Mouse (Mus musculus) limb, embryonic 14.5 days (tissue): ENCODE measurements at regions not wholly inside any gene's neighbourhood (a gene's known extent, or its start where the extent isn't known, plus 50 kb on each side); places are given as distances from the start of the nearest gene placed in this dataset.

Experiments used
- ATAC-seq: fragments of 200-750 bp; cut with Nextera tagmentation; 2 replicates; pipeline ENCODE4 v1.8.0; 2017; ENCODE audit warnings: low read depth, moderate number of reproducible peaks, moderate TSS enrichment; ENCODE audit not compliant: low FRiP score
- DNase-seq: peaks from one replicate; pipeline ENCODE4 v3.0.0-alpha.2; 2015; ENCODE audit warnings: low spot score
- H3K27ac ChIP-seq: fragments of 300-500 bp; sonication (generic); replicated peaks from 2 replicates; pipeline ENCODE4 v1.5.1; 2014; ENCODE audit warnings: low read depth, mild to moderate bottlenecking, low read length, moderate library complexity, mixed read lengths
- H3K27me3 ChIP-seq: fragments of 300-500 bp; sonication (generic); 2 replicates; pipeline ENCODE4 v1.6.1; 2014; ENCODE audit warnings: low read length, mixed read lengths; ENCODE audit not compliant: control insufficient read depth, insufficient read depth
- H3K36me3 ChIP-seq: fragments of 300-500 bp; sonication (generic); 2 replicates; pipeline ENCODE4 v1.6.1; 2014; ENCODE audit warnings: mild to moderate bottlenecking, low read length, moderate library complexity, mixed read lengths; ENCODE audit not compliant: control insufficient read depth, insufficient read depth
- H3K4me1 ChIP-seq: fragments of 300-500 bp; sonication (generic); 2 replicates; pipeline ENCODE4 v1.6.1; 2014; ENCODE audit warnings: antibody characterized with exemption, low read length, mixed read lengths; ENCODE audit not compliant: control insufficient read depth, insufficient read depth
- H3K4me2 ChIP-seq: fragments of 300-500 bp; sonication (generic); replicated peaks from 2 replicates; pipeline ENCODE4 v1.6.1; 2014; ENCODE audit warnings: low read depth, mild to moderate bottlenecking, low read length, moderate library complexity; ENCODE audit not compliant: severe bottlenecking
- H3K4me3 ChIP-seq: fragments of 300-500 bp; sonication (generic); replicated peaks from 2 replicates; pipeline ENCODE4 v1.5.1; 2014; ENCODE audit warnings: low read length
- H3K9ac ChIP-seq: fragments of 300-500 bp; sonication (generic); 2 replicates; pipeline ENCODE4 v1.6.1; 2014; ENCODE audit warnings: mild to moderate bottlenecking, low read depth, low read length, moderate library complexity; ENCODE audit not compliant: severe bottlenecking
- H3K9me3 ChIP-seq: fragments of 300-500 bp; sonication (generic); 2 replicates; pipeline ENCODE4 v1.6.1; 2016; ENCODE audit warnings: low read length; ENCODE audit not compliant: control insufficient read depth
- POLR2A ChIP-seq: fragments of 200-500 bp; IDR thresholded peaks from 2 replicates; pipeline ENCODE4 v1.8.0; 2012; ENCODE audit warnings: inconsistent platforms, mild to moderate bottlenecking, moderate library complexity, borderline replicate concordance; ENCODE audit not compliant: insufficient read depth, insufficient read length; ENCODE audit errors: extremely low read depth
- WGBS: fragments of 180-500 bp; shearing (Covaris S2); extraction: QIAGEN DNeasy Blood & Tissue Kit; methylation state at CpG from one replicate; pipeline ENCODE4 v1.1.7; 2014; 5-methylcytosine and 5-hydroxymethylcytosine counted together

DNA sequence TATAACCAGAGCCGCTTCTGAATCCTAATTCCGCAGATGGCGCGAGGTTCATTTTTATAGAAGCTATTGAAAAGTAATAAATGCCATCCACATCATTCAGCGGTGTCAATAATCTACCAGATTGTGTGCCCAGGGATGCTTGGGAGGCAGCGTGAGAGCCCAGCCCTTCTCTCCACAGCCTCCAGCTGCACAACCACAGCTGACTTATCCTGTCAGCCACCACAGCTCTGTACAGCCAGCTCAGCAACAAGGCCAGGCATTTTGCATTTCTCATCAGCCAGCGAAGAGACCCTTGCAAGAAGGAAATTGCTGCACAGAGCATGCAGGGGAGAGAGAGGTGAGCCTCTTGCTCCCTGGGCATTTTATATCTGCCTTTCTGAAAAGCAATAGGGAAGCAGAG, 292.8 kb upstream of the Kif2a start:
- no peaks in the 10 kb centered on the region for H3K36me3 ChIP-seq
- no peak overlapping the region for H3K4me3 ChIP-seq
- no peak for DNase-seq
- no peak for ATAC-seq
- no peaks in the 10 kb centered on the region for H3K9me3 ChIP-seq
- no peaks in the 10 kb centered on the region for H3K4me1 ChIP-seq
- H3K27ac ChIP-seq, result no peak overlapping the region
- TF ChIP-seq POLR2A, result no peak
- H3K4me2 ChIP-seq, result no peak overlapping the region
- no peak overlapping the region for H3K9ac ChIP-seq
- 67% methylated on average over 7 of the region's 7 CpGs for WGBS
- H3K27me3 ChIP-seq, result no peaks in the 10 kb centered on the region

DNA sequence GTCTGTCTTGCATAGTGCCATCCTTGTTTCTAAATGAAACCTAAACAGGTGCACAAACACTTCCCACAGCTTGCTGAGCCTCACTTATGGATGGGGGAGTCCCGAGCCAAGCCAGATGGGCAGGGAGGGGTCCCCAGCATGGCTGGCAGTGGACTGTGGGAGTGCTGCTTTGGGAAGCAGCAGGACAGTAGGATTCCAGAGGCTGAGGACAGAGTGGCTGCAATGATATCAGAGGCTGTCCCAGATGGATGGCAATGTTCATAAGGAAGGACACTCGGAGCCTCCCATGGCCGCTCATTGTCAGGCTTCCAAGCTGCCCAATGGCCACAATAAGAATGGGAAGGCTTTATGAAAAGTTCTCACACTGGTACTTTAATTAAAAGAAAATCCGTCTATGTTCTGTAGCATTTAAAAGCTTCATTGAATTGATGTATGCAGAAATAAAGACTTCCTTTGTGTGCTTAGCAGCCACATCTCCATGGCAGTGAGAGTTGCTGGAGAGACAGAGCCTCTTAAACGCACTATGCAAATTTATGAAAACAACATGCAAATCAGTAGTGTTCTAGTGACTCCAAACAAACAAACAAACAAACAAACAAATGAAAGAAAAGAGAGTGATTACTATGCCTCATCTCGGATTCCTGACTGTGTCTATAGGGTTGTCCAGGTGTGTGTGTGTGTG, 287.2 kb upstream of the Kif2a start:
- ATAC-seq (no peak), DNase-seq (no peak)
- H3K36me3 ChIP-seq, result no peaks in the 10 kb centered on the region
- H3K4me3 ChIP-seq, result no peak overlapping the region
- no peak overlapping the region for H3K9ac ChIP-seq
- no peaks in the 10 kb centered on the region for H3K4me1 ChIP-seq
- no peak overlapping the region for H3K4me2 ChIP-seq
- TF ChIP-seq POLR2A, result no peak
- no peaks in the 10 kb centered on the region for H3K27me3 ChIP-seq
- no peaks in the 10 kb centered on the region for H3K9me3 ChIP-seq
- no peak overlapping the region for H3K27ac ChIP-seq
- 77% methylated on average over 6 of the region's 6 CpGs for WGBS

DNA sequence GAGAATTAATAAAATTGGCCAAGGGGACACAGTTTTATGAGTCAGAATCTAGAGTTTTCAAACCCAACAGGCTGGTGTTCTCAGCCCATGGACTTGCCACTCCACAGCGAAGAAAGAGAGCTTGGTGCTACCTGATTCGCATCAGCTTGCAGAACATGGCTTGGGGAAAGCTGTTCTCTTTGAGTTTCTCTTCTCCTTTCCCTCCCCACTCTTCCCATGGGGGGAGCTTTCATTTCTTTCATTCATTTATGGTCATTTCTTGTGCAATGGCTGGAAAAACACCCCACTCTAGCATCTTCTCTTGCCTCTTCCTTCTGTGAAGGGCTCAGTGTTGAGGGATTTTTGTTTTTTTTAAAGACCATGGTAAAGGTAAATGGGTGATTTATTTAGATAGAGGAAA, 286.5 kb upstream of the Kif2a start:
- H3K27ac ChIP-seq, result no peak overlapping the region
- whole genome bisulfite sequencing, result 81% methylated on average over 2 of the region's 2 CpGs
- H3K9me3 ChIP-seq, result no peaks in the 10 kb centered on the region
- no peak for TF ChIP-seq POLR2A
- no peak overlapping the region for H3K9ac ChIP-seq
- no peaks in the 10 kb centered on the region for H3K4me1 ChIP-seq
- no peaks in the 10 kb centered on the region for H3K27me3 ChIP-seq
- no peak overlapping the region for H3K4me2 ChIP-seq
- ATAC-seq (no peak), DNase-seq (no peak)
- no peaks in the 10 kb centered on the region for H3K36me3 ChIP-seq
- no peak overlapping the region for H3K4me3 ChIP-seq

DNA sequence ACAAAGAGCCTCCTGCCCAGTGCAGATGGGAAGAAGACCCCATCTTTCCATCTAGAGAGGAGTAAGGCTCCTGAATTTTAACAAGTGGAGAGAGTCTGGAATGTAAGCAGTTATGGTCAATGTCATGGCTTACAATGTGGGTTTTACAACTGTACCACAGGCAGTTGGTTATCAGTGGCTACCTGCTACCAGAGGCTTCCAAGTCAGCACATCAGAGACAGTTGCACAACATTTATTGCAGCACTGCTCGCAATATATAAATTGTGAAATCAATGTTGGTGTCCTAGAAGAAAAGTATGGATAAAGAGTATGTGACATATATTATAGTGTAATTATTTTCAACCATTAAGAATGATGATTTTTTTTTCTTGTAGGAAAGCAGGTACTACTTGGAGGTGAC, 285.0 kb upstream of the Kif2a start:
- DNase-seq (no peak), ATAC-seq (no peak)
- H3K27me3 ChIP-seq, result no peaks in the 10 kb centered on the region
- no peak overlapping the region for H3K9ac ChIP-seq
- 82% methylated on average over 1 of the region's 1 CpGs for WGBS
- no peaks in the 10 kb centered on the region for H3K36me3 ChIP-seq
- H3K4me2 ChIP-seq, result no peak overlapping the region
- no peaks in the 10 kb centered on the region for H3K4me1 ChIP-seq
- H3K27ac ChIP-seq, result no peak overlapping the region
- H3K4me3 ChIP-seq, result no peak overlapping the region
- H3K9me3 ChIP-seq, result no peaks in the 10 kb centered on the region
- no peak for TF ChIP-seq POLR2A

DNA sequence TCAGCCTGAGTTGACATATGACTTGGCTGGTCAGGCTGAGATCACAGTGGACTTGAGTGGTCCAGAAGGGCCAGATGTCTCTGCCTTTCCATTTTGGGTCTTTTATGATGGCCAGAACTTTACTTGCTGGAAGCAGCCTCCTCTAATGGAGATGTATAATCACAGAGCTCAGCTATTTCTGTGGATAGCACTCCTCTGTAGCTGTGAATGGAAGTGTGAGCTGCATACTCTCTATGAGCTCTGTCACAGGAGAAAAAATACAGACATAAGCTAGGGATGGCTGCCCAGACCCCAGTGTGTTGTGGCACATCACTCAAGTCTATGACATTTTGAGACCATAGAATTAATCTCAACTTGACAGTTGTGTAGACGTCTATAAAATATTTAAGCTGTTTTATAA, 284.3 kb upstream of the Kif2a start:
- H3K36me3 ChIP-seq, result no peaks in the 10 kb centered on the region
- H3K9ac ChIP-seq, result no peak overlapping the region
- no peaks in the 10 kb centered on the region for H3K4me1 ChIP-seq
- H3K4me2 ChIP-seq, result no peak overlapping the region
- WGBS, result 92% methylated on average over 1 of the region's 1 CpGs
- H3K9me3 ChIP-seq, result no peaks in the 10 kb centered on the region
- DNase-seq (no peak), ATAC-seq (no peak)
- H3K4me3 ChIP-seq, result no peak overlapping the region
- no peak overlapping the region for H3K27ac ChIP-seq
- no peaks in the 10 kb centered on the region for H3K27me3 ChIP-seq
- TF ChIP-seq POLR2A, result no peak

DNA sequence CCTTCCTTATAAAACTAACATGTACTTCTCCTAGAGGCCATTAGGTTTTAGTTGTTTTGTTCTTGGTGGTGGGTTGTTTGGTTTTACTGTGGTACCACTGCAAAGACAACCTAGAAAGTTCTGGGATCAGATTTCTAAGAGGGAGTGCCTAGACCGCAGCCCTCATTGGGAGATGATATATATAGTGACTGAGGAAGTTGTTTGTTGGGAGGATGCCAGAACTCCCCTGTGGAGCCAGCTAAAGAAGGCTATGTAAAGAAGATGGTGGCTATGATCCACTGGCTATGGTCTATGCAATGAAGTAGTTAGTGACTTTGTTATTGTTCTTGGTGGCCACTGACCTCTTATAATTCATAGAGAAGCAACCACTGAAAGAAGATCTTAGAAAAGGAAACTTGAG, 283.8 kb upstream of the Kif2a start:
- no peak for TF ChIP-seq POLR2A
- H3K4me1 ChIP-seq, result no peaks in the 10 kb centered on the region
- no peak overlapping the region for H3K9ac ChIP-seq
- ATAC-seq (no peak), DNase-seq (no peak)
- H3K4me3 ChIP-seq, result no peak overlapping the region
- no peak overlapping the region for H3K27ac ChIP-seq
- H3K36me3 ChIP-seq, result no peaks in the 10 kb centered on the region
- H3K9me3 ChIP-seq, result no peaks in the 10 kb centered on the region
- H3K4me2 ChIP-seq, result no peak overlapping the region
- H3K27me3 ChIP-seq, result no peaks in the 10 kb centered on the region
- WGBS, result 63% methylated on average over 1 of the region's 1 CpGs
